Mouse (Mus musculus): ENCODE data around the gene Snhg11. TPM values are rescaled to one million over a fixed set of nuclear protein-coding genes. Genes with fewer than 3 reads are reported as not detected.

The Snhg11 gene
- polyA plus RNA-seq (2015; fragmentation: Illumina TruSeq; extraction: RNeasy Lipid Tissue Mini Kit (QIAGEN cat#74804); ENCODE audit: insufficient read depth, low read depth, low replicate concordance), result 2.1 TPM

DNA sequence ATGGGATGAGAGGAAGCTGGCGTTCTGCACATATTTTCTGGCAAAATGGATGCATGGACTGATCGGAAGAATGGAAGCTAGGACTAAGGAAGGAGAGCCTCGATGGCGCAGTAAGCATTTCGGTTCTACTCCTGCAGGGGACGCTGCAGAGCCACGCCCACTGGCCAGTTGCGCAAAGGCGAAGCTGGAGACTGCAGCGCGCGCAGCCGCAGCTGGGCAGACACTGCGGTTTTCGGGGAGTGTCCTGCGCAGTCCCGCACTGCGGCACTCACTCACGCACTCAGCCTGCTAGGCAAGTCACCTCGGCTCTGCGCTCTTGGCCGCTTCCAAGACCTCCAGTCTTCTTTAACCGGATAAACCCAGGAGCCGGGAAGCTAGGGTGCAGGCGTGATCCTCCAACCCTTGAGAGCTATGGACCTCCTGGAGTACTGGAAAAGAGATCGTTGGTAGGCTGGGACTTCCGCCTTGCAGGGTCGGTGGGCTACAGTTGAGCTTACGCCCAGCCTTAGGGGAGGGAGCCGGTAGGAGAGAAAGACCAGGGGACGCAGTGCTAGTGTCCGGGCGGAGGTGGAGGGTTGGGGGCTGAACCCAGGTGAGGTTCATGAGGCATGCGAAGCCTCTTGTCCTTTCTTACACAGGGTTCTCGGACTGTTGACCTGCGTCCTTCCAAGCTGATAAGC lies at the start of gene Snhg11:
Gene Snhg11, plus strand, starts transcription at position 196 of the 680 bp plus-strand sequence.

GRCm38 (mm10) chr2:158409595-158410021 lies 34.2 kb downstream of the Snhg11 start, which contains the start of gene Ralgapb:
Ralgapb (plus strand) TSS chr2:158409848.

Other genes starting within 250 kb of the Snhg11 start
- 37.2 TPM for gene Tgm2, start 229.2 kb upstream of the Snhg11 start, polyA plus RNA-seq (2015; fragmentation: Illumina TruSeq; extraction: RNeasy Lipid Tissue Mini Kit (QIAGEN cat#74804); ENCODE audit: insufficient read depth, low read depth, low replicate concordance)
- 0.89 TPM for gene D630003M21Rik, start 146.4 kb upstream of the Snhg11 start, polyA plus RNA-seq (2015; fragmentation: Illumina TruSeq; extraction: RNeasy Lipid Tissue Mini Kit (QIAGEN cat#74804); ENCODE audit: insufficient read depth, low read depth, low replicate concordance)
- not detected for gene Bpi, start 117.5 kb upstream of the Snhg11 start, polyA plus RNA-seq (2015; fragmentation: Illumina TruSeq; extraction: RNeasy Lipid Tissue Mini Kit (QIAGEN cat#74804); ENCODE audit: insufficient read depth, low read depth, low replicate concordance)
- 6.0 TPM for gene Lbp, start 69.1 kb upstream of the Snhg11 start, polyA plus RNA-seq (2015; fragmentation: Illumina TruSeq; extraction: RNeasy Lipid Tissue Mini Kit (QIAGEN cat#74804); ENCODE audit: insufficient read depth, low read depth, low replicate concordance)
- 8.0 TPM for gene Ralgapb, start 34.2 kb downstream of the Snhg11 start, polyA plus RNA-seq (2015; fragmentation: Illumina TruSeq; extraction: RNeasy Lipid Tissue Mini Kit (QIAGEN cat#74804); ENCODE audit: insufficient read depth, low read depth, low replicate concordance)
- 5.5 TPM for gene Adig, start 127.0 kb downstream of the Snhg11 start, polyA plus RNA-seq (2015; fragmentation: Illumina TruSeq; extraction: RNeasy Lipid Tissue Mini Kit (QIAGEN cat#74804); ENCODE audit: insufficient read depth, low read depth, low replicate concordance)
- not detected for gene Arhgap40, start 137.2 kb downstream of the Snhg11 start, polyA plus RNA-seq (2015; fragmentation: Illumina TruSeq; extraction: RNeasy Lipid Tissue Mini Kit (QIAGEN cat#74804); ENCODE audit: insufficient read depth, low read depth, low replicate concordance)
- gene Slc32a1, start 235.1 kb downstream of the Snhg11 start, polyA plus RNA-seq (2015; fragmentation: Illumina TruSeq; extraction: RNeasy Lipid Tissue Mini Kit (QIAGEN cat#74804); ENCODE audit: insufficient read depth, low read depth, low replicate concordance), result not detected
- 3.2 TPM for gene Actr5, start 249.2 kb downstream of the Snhg11 start, polyA plus RNA-seq (2015; fragmentation: Illumina TruSeq; extraction: RNeasy Lipid Tissue Mini Kit (QIAGEN cat#74804); ENCODE audit: insufficient read depth, low read depth, low replicate concordance)